Mouse (Mus musculus): ENCODE measurements around the gene Vwa8.
A peak's percentile ranks its signal among the peaks of the same experiment; 100 is the strongest.

The Vwa8 gene

GRCm38 (mm10) chr14:78848941-78849911 is at the start of gene Vwa8:
Gene Vwa8, plus strand, starts transcription at chr14:78849052.
- peak; percentile 75 for DNase-seq (ENCODE audit: low read depth, low spot score)

GRCm38 (mm10) chr14:78802378-78802777 is 46.5 kb upstream of the Vwa8 start:
- DNase-seq (ENCODE audit: low read depth, low spot score), result no peak

GRCm38 (mm10) chr14:78803924-78804323 is 44.9 kb upstream of the Vwa8 start:
- no peak for DNase-seq (ENCODE audit: low read depth, low spot score)

GRCm38 (mm10) chr14:78812896-78813295 is 36.0 kb upstream of the Vwa8 start:
- DNase-seq (ENCODE audit: low read depth, low spot score), result no peak

GRCm38 (mm10) chr14:78816411-78816810 is 32.4 kb upstream of the Vwa8 start:
- DNase-seq (ENCODE audit: low read depth, low spot score), result no peak

GRCm38 (mm10) chr14:78817651-78818050 is 31.2 kb upstream of the Vwa8 start:
- DNase-seq (ENCODE audit: low read depth, low spot score), result no peak

- no peak for DNase-seq (ENCODE audit: low read depth, low spot score)
Measured at GRCm38 (mm10) chr14:78818406-78818805, 30.4 kb upstream of the Vwa8 start.

GRCm38 (mm10) chr14:78824013-78824412 is 24.8 kb upstream of the Vwa8 start:
- DNase-seq (ENCODE audit: low read depth, low spot score), result no peak

GRCm38 (mm10) chr14:78824507-78824906 is 24.3 kb upstream of the Vwa8 start:
- DNase-seq (ENCODE audit: low read depth, low spot score), result no peak

GRCm38 (mm10) chr14:78831158-78831557 is 17.7 kb upstream of the Vwa8 start:
- no peak for DNase-seq (ENCODE audit: low read depth, low spot score)

- DNase-seq (ENCODE audit: low read depth, low spot score), result no peak
Measured at GRCm38 (mm10) chr14:78847948-78848347, 904 bp upstream of the Vwa8 start.

- DNase-seq (ENCODE audit: low read depth, low spot score), result no peak
Measured at GRCm38 (mm10) chr14:78848477-78848876, 375 bp upstream of the Vwa8 start.

GRCm38 (mm10) chr14:78849961-78850578 is 1.2 kb downstream of the Vwa8 start:
- DNase-seq (ENCODE audit: low read depth, low spot score), result peak; percentile 22

GRCm38 (mm10) chr14:78850666-78851065 is 1.8 kb downstream of the Vwa8 start:
- no peak for DNase-seq (ENCODE audit: low read depth, low spot score)

GRCm38 (mm10) chr14:78851366-78851765 is 2.5 kb downstream of the Vwa8 start:
- no peak for DNase-seq (ENCODE audit: low read depth, low spot score)

- DNase-seq (ENCODE audit: low read depth, low spot score), result no peak
Measured at GRCm38 (mm10) chr14:78852401-78853246, 3.8 kb downstream of the Vwa8 start.

GRCm38 (mm10) chr14:78861156-78861555 is 12.3 kb downstream of the Vwa8 start:
- no peak for DNase-seq (ENCODE audit: low read depth, low spot score)

- DNase-seq (ENCODE audit: low read depth, low spot score), result no peak
Measured at GRCm38 (mm10) chr14:78870036-78870435, 21.2 kb downstream of the Vwa8 start.

- no peak for DNase-seq (ENCODE audit: low read depth, low spot score)
Measured at GRCm38 (mm10) chr14:78877176-78877575, 28.3 kb downstream of the Vwa8 start.

- DNase-seq (ENCODE audit: low read depth, low spot score), result no peak
Measured at GRCm38 (mm10) chr14:78878402-78879045, 29.7 kb downstream of the Vwa8 start.

GRCm38 (mm10) chr14:78880879-78881278 is 32.0 kb downstream of the Vwa8 start:
- DNase-seq (ENCODE audit: low read depth, low spot score), result no peak

Measured in CD4-positive helper T cell, adult 2 months (primary cell).